Mouse (Mus musculus) gastrocnemius, adult 18-20 months (tissue): ENCODE measurements around the gene B3gnt2. TPM values are rescaled to one million over a fixed set of nuclear protein-coding genes. Genes with fewer than 3 reads are reported as not detected.

Experiments used
- DNase-seq: peaks from one replicate; pipeline ENCODE4 v3.0.0; 2021; ENCODE audit warnings: low spot score
- total RNA-seq, 2 experiments: library from RNA; stranded (reverse); gene quantifications; 2 replicates each; pipeline ENCODE4 v1.2.3; 2021

Gene B3gnt2
- total RNA-seq, 2 experiments from 2014 or later: 1.0 to 2.2 TPM

DNA sequence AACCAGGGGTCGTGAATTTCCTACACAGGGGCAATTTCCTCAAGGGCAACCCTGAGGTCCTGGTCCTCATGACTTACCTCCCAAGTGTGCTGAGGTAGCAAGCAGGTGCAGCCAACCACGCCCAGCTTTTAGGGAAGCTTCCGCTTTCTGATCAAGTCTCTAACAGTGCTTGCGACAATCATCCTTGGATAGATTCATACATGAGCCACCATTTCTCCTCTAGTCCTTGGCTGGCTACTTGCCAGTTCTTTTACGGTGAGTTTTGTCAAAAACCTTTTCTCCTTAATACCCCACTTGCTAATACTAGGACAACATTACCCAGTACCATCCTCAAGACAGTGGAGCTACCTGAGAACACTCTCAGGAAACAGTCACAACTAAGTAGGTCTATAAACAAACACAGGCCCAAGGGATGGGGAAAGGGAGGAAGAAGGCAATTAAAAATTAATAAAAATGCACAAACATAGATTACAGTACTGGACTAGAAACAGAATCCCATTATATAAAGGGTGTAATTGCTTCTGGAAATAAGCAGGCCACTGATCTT lies 12.0 kb downstream of the B3gnt2 start:
- DNase-seq: no peak

DNA sequence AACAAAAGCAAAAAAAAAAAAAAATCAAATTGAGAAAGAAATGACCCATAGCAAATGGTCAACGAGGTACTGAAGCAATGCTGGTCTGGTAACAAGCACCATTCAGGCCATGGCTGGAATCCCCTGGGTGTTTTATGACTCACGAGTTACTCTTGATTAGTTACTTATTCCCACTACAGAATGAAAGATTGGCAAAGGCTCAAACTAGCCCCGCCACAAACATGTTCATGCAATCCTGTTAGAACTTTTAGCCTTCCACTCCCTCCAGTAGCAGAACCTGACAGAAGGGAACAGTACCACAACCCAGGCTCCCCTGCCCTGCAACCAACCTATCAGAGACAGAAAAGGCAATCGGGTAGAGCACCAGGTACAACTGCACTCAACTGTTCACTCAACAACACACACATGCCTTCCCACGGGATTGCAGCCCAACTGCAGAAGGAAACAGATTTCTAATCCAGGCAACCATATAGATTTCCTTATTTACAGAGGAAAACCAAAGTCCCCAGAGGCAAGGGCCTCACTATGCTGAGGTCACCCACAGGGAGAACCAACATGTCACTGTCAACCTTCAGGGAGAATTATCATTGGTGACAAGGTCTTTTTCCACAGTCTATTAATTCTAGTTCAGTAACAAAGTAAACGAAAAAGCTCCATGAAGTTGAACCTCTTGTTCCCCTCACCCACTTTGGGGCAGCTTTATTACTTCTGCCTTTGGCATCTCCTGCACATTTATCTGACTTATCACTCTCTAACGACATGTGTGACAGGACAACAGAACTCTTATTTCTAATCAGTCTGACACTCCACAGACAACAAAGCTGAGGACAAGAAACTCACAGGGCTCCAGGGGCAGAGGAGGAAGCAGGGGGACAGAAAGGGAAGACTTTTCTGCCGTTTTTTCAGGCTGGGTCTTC lies 12.8 kb downstream of the B3gnt2 start:
- peak; percentile 75 for DNase-seq

DNA sequence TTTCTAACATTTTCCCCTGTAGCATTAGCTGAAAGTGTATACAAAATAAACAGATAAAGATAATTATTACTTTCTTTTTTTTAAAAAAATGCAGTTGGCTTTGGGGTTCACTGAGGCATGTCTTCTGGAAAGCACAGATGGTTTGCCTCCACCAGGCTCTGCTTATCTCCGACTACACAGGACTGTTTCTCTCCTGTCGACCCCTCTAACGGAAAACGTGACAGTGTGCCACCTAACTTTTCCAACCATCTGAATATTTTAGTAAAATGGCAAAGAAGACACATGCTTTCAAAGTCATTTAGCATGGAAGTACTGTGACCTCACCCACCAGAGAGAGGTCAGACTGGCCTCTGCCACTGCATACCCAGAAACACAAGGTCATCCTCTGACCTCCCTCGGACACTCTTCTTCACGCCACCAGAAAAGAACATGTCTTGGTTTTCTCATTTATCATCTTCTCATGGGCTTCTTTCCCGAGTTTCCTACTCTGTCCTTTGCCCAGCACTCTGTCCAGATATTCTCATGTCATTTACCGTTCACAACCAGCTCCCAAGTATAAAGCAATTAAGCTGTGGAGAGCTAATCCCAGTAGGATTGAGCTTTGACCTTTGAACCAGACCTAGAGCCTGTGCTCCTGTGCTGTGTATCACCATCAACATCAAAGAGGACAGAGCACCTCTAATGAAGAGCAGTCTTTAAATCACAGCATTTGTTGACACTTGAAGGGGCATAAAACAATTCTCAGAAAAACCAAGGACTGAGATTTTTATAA lies 13.6 kb downstream of the B3gnt2 start:
- DNase-seq: no peak

DNA sequence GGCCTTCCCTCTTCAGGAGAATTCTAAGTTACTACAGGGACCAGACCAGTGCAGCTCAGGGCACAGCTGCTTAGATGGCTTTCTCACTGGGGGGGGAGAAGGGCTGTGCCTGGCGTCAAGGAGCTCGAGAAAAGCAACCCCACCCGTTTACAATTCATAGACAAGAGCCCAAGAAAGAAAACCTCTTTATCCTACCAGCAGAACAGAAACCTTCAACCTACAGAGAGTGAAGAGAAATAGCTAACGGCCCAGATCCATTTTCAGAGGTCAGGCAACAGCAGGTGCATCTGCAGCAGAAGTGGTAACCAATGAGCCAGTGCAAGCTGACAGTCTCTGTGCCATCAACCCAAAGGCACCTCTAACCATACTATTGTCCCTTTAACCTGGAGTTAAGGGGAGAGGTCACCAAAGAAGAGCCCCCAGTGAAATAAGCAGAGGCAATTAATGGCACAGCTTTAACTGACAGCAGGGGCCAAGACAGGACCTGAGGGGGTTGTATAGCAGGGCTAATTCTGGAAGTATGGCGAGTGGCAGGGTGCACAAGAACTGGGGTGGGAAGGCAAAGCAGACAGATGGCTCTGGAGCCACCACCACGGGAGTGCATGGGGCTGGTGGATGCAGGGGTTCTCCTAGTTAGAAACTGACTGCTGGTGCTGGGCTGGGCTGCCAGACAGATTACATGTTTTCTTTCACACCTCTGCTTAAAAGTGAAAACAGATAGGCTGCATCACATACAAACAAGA lies 14.5 kb downstream of the B3gnt2 start:
- DNase-seq: no peak

DNA sequence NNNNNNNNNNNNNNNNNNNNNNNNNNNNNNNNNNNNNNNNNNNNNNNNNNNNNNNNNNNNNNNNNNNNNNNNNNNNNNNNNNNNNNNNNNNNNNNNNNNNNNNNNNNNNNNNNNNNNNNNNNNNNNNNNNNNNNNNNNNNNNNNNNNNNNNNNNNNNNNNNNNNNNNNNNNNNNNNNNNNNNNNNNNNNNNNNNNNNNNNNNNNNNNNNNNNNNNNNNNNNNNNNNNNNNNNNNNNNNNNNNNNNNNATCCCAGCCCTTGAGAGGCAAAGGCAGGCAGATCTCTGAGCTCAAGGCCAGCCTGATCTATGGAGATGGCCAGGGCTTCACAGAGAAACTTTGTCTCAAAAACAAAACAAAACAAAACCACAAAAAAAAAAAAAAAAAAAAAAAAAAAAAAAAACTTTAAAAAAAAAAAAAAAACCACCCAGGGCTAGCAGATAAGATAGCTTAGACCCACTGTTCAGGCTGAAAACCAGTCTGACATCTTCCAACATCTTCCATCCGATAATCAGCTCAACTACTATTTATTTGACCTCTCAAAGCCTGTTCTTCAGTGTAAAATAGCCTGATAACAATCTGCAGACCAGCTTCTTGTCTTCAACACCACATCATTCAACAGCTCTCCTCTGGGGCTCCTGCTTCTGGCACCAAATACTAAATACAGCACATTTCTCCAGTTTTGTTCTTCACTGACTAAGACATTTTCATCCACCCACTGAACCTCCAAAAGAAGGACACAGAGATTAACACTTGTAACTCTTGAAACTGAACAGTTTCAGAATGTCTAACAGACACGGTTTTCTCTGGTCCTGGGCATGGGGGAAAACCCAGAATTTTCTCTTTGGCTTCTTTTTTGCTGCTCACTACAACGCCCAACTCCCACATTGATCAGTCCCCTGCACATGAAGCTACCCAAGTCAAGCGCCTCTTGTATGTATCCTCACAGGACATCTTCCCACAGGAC lies 15.7 kb downstream of the B3gnt2 start:
- DNase-seq: peak; percentile 21

DNA sequence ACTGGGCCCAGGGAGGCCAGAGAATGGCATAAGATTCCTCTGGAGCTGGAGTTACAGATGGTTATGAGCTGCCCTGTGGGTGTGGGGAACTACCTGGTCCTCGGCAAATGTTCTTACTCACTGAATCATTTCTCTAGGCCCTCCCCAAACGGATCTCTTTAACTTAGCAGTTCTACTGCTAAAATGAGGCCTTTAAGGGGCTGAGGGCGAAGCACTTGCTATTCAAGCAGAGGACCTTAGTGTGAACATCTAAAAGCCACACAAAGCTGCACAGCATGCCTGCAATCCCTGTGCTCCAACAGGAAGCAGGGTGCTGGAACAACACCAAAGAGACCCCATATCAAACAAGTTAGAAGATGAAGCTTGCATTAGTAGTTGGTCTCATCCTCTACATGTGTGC lies 21.3 kb downstream of the B3gnt2 start:
- DNase-seq: no peak

DNA sequence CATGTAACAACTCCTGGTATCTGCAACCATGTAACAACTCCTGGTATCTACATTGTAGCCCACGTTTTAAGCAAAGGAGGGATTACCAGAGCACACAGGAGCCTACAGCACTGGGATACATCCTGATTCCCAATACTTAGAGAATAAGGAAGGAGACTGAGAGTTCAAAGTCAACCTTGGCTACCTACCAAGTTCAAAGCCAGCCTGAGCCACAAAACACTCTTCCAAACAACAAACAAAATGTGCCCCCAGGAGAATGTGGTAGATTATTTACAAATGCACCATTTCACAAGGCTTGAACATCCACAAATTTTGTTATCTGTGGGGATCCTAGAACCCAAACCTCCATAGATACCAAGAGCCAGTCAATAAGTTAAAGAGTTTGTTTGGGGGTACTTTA lies 22.4 kb downstream of the B3gnt2 start:
- DNase-seq: no peak

DNA sequence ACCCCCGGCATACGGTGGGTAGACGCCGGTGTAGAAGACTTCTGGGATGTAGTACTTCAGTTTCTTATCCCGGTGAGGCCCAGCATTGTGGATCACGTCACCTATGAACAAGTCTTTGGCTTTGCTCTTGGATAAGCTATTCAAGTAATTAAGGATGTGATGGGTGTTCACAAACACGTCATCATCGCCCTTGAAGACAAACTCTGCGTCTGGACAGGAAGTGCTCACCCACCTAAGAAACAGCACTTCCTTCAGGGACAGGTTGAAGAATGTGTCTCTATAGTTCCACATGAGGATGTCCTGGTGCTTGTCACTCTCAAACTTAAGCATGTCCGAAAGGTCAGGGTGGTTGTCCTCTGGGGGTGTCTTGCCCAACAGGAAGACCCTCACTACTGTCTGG lies 24.5 kb downstream of the B3gnt2 start:
- DNase-seq: no peak

DNA sequence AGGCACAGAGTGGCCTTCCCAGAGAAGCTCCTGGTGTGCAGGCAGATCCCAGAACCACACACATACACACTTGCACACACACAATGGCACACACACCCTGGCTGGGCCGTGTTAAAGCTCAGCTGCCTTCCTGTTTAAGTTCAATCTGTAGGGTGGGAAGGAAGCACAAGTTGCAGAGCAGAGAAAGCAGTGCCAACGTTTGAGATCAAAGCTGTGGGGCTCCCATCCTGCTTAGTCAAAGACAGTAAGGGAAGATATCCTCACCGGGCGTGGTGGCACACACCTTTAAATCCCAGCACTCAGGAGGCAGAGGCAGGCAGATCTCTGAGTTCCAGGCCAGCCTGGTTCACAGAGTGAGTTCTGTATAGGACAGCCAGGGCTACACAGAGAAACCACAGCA lies 28.2 kb downstream of the B3gnt2 start:
- no peak for DNase-seq

DNA sequence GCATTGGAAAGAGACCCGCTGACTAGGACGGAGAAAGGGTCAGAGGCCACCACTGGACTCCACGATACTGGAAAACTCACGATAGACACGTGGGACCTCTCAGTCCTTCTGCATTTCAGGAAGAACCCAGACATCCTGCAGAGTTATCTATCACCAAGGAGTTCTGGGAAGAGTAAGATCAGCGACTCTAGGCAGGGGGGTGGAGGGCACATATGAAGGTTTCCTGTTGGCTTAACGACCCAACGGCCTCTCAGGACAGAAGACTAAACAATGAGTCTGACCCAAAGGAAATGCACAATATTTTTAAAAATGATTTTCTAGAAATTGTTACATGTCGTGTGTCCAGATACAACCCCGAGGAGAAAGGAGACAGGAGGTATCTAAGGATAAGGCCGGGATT lies 28.8 kb downstream of the B3gnt2 start:
- DNase-seq: no peak

DNA sequence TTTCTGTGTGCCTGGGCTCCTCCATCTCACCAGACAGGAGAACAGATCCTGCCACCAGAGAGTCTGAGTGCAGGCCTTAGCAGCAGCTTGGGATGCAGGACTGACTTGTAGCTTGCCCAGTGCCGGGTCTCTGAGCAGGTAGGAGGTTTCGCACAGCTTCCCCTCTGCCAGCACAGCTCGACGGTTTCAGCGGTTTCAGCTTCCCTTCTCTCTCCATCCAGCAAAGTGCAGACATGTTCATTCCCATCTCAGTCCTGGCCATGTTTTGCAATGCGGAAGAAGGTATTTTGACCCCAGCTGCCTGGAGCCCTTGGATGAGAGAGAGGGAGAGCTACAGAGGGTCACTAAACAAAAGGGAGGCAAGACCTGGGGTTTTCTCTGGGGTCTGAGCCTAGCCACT lies 30.1 kb downstream of the B3gnt2 start:
- DNase-seq: no peak

DNA sequence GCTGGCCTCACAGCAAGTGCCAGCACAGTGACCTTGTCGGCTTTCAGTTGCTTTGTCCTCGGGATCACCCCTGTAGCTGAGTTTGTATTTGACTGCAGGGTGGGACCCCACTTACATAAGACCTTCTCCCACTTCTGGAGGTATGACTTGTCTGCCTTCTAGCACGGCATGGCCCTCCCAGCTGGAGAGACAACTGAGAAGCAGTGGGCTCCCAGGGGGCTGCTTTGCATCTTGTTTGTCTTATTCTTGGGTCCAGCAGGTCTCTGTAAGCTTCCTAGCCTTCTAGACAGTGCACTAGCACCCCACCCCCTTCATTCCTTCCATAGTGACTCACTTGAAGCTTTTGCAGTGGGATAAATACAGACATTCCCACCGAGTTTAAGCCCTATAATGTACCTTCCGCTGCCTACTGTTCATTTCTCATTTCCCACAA lies 30.6 kb downstream of the B3gnt2 start:
- DNase-seq: no peak

DNA sequence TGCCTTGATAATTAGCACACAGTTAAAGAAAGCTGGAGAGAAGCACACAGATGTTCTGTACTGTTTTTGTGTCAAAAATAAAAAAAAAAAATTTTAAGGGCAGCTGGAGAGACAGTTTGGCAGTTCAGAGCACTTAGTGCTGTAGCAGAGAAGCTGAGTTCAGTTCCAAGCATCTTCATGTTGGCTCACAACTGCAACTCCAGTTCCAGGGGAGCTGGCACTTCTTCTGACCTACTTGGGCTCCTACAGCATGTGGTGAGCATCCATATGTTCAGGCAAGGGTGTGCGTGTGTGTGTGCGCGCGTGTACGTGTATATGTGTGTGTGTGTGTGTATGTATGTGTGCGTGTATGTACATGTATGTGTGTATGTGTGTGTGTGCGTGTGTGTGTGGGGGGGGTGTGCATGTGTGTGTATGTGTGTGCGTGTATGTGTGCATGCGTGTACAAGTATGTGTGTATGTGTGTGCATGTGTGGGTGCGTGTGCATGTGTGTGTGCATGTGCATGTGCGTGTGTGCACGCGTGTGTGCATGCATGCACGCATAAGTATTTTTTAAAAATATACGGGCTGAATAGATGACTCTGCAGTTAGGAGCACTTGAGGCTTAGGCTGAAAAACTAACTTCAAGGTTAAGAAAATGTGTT lies 31.7 kb downstream of the B3gnt2 start:
- DNase-seq: no peak

DNA sequence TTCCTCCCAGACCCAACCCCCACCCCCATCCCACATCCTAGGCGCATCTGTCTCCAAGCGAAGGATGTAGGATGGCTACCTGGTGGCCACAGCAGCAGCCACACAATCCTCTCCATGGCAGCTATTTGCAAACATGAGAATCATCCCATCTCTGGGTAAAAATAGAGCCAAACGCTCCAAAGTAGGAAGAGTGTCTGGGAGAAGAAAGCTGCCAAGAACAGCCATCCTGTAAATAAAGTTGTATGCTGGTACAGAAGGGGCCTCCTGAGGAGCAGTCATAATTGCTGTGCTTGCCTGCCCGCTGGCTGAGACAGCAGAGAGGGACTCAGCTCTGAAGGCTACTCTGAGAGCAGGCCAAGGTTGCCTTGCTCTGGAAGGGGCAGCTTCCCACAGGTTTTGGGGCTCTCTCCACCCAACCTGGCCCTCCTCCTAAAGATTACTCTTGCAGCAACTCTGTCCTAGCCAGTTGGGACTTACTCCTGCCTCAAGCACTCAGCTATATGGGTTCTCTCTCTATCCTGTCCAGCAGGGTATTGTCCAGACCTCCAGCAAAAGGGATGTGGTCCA lies 33.2 kb downstream of the B3gnt2 start:
- no peak for DNase-seq

DNA sequence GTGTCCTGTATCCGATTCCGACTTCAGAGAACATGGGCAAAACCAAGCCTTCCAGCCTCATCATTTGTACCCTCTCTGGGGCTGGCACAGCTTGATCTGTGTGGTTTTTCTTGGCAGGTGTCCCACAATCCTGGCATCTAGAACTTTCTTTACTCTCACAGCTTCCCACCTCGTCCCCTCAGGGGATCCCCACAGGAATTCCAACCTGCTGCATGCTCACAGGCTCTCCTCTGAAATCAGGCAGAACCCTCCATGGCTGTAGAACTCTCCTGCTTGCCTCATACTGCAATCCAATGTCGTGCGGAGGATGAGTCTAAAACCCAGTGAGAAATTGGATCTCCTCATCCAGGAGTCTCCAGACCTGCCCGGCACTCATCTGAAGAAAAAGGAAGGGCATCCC lies 34.1 kb downstream of the B3gnt2 start:
- DNase-seq: no peak

DNA sequence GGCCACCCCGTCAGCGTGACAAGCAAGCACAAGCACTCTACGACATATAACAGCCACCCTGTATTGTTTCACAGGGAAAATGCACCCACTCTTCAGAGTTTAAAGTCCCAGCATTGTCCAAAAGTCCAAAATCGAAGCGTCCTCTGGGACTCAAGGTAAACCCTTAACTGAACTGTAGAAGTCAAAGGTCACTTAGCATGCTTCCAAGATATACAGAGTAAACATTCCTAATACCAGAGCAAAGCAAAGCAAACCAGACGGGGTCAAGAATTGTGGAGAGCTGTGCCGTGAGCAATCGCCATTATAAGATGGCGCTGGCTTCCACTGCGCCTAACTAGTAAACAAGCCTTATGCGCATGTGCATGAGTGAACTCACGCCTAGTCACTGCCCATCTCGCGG lies 34.7 kb downstream of the B3gnt2 start:
- DNase-seq: no peak

DNA sequence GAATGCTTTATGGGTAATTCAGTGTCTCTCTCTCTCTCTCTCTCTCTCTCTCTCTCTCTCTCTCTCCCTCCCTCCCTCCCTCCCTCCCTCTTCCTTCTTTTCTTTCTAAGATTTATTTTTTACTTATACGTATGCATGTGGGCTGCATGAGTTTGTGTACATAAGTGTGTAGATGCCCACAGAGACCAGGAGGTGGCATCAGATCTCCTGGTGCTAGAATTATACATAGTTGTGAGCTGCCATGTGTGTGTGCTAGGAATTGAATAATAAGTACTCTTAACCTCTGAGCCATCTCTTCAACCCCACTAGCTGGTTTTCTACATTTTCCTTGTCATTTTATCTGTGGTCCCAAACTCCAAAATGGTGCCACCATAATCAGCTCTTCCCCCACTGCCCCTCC lies 35.2 kb downstream of the B3gnt2 start:
- no peak for DNase-seq

DNA sequence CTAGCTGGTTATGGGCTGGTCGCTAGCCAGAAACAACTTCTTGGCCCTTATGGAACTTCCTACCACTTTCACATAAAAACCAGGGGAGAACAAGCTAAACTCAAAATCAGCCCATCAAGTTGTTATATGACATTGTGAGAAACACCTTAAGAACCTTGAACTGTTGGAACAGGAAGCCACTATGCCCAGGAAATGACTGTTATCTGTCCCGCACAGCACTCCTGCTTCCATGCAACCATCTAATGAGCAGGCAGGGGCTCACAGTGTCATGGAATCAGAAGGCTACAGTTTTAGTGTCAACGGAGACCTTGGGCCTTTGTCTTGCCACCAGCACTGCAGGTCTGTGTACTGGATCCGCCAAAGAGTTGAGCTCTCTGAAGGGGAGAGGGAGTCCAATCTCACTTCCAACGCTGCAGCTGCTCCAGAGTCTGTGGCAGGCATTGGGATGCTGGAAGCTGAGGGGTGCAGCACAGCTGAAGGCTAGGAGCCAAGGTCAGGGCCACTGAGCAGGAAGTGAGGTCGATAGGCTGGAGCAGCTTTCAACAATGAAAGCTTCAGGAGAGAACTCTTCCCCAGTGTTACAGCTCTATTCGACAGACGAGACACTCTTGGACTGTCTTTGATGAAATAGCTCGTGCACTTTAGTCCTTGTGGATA lies 36.6 kb downstream of the B3gnt2 start:
- DNase-seq: no peak

DNA sequence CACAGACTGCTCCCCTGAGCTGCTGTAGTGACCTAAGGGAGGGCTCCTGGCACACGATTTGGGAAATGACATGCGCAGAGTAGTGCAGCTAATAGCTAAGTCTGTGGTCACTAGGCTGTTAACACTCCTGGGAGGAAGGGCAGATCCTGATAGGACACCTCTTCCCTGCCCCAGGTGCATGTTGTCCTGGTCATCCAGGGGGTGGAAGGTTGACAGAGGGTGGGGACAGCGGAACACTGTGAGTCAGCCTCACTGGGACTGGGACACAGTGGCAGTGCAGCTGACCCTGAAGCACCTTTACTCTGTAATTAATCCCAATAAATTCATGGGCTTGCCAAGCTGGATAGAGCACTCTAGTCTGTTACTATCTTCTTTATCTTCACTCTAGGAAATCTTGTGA lies 39.5 kb downstream of the B3gnt2 start:
- DNase-seq: no peak
